Mouse (Mus musculus) liver, embryonic 14 days (tissue): ENCODE results near the gene Clec4f. TPM values are rescaled to one million over a fixed set of nuclear protein-coding genes. Genes with fewer than 3 reads are reported as not detected.

ENCODE experiments used
- polyA plus RNA-seq: library from polyadenylated mRNA; depleted of rRNA; stranded (reverse); fragments of >200 nt; gene quantifications from 2 replicates; pipeline ENCODE4 v1.2.3, GENCODE M21; 2012; rRNA removed

Clec4f gene
- 3.7 and 4.2 TPM in 2 replicates for polyA plus RNA-seq

GRCm38 (mm10) chr6:83656087-83656486, at the start of gene Clec4f:
Gene Clec4f (minus strand): TSS chr6:83656187.

GRCm38 (mm10) chr6:83677757-83678156, 21.8 kb upstream of the Clec4f start, which contains the start of gene Cd207:
Gene Cd207 (minus strand): TSS chr6:83677857.

Other genes with a start within 250 kb of the Clec4f start
- gene Tet3, start 197.1 kb downstream of the Clec4f start, polyA plus RNA-seq: 2.9 and 3.7 TPM in 2 replicates
- gene Dguok, start 149.2 kb downstream of the Clec4f start, polyA plus RNA-seq: 15.9 and 16.2 TPM in 2 replicates
- 1.7 and 2.4 TPM in 2 replicates for gene Actg2, start 119.9 kb downstream of the Clec4f start, polyA plus RNA-seq
- gene Stambp, start 83.5 kb downstream of the Clec4f start, polyA plus RNA-seq: 6.3 and 7.0 TPM in 2 replicates
- 0.15 and 0.22 TPM in 2 replicates for gene Cd207, start 21.7 kb upstream of the Clec4f start, polyA plus RNA-seq
- gene Vax2, start 55.1 kb upstream of the Clec4f start, polyA plus RNA-seq: not detected in 2 replicates
- 0.03 and 0.05 TPM in 2 replicates for gene Atp6v1b1, start 86.8 kb upstream of the Clec4f start, polyA plus RNA-seq
- not detected in 2 replicates for gene Ankrd53, start 106.5 kb upstream of the Clec4f start, polyA plus RNA-seq
- 19.2 and 22.3 TPM in 2 replicates for gene Tex261, start 119.6 kb upstream of the Clec4f start, polyA plus RNA-seq
- 4.8 and 6.9 TPM in 2 replicates for gene Nagk, start 138.8 kb upstream of the Clec4f start, polyA plus RNA-seq
- 6.7 TPM in 2 replicates for gene Paip2b, start 175.6 kb upstream of the Clec4f start, polyA plus RNA-seq
- 16.9 and 17.9 TPM in 2 replicates for gene Zfp638, start 210.9 kb upstream of the Clec4f start, polyA plus RNA-seq